Mouse (Mus musculus) thymus, adult 2 months (tissue): ENCODE measurements around the gene Tet1. TPM values are rescaled to one million over a fixed set of nuclear protein-coding genes. Genes with fewer than 3 reads are reported as not detected.

ENCODE experiments used
- DNase-seq: peaks from one replicate; pipeline ENCODE4 v3.0.0; 2021
- H3K27ac ChIP-seq: fragments of 200-500 bp; 2 replicates; pipeline ENCODE4 v1.5.1; 2012; ENCODE audit warnings: low read length, control low read depth; ENCODE audit not compliant: control insufficient read depth, insufficient read depth
- H3K27me3 ChIP-seq: fragments of 200-500 bp; 2 replicates; pipeline ENCODE4 v1.6.1; 2012; ENCODE audit warnings: mild to moderate bottlenecking, low read length, moderate library complexity, mixed read lengths; ENCODE audit not compliant: control insufficient read depth, insufficient read depth
- H3K36me3 ChIP-seq: fragments of 200-500 bp; 2 replicates; pipeline ENCODE4 v1.6.1; 2012; ENCODE audit warnings: mild to moderate bottlenecking, low read length, moderate library complexity; ENCODE audit not compliant: control insufficient read depth, insufficient read depth
- H3K4me1 ChIP-seq: fragments of 200-500 bp; replicated peaks from 2 replicates; pipeline ENCODE4 v1.6.1; 2012; ENCODE audit warnings: low read length; ENCODE audit not compliant: control insufficient read depth, insufficient read depth
- H3K4me3 ChIP-seq: fragments of 200-500 bp; 2 replicates; pipeline ENCODE4 v1.5.1; 2012; ENCODE audit warnings: mild to moderate bottlenecking, low read length, control low read depth, moderate library complexity; ENCODE audit not compliant: control insufficient read depth, insufficient read depth
- CTCF ChIP-seq: fragments of 200-500 bp; IDR thresholded peaks from 2 replicates; pipeline ENCODE4 v1.5.1; 2012; ENCODE audit warnings: mild to moderate bottlenecking, control low read depth, low read length, moderate library complexity, borderline replicate concordance; ENCODE audit not compliant: control insufficient read depth, poor library complexity, insufficient read depth; ENCODE audit errors: extremely low read depth
- POLR2A ChIP-seq: fragments of 200-500 bp; IDR thresholded peaks from 2 replicates; pipeline ENCODE4 v1.6.1; 2012; ENCODE audit warnings: mild to moderate bottlenecking, low read length, control low read depth, moderate library complexity; ENCODE audit not compliant: control insufficient read depth, poor library complexity, insufficient read depth; ENCODE audit errors: extremely low read depth
- WGBS: fragments of 180-500 bp; shearing (Covaris S2); methylation state at CpG from one replicate; pipeline ENCODE4 v1.1.7; 2018; 5-methylcytosine and 5-hydroxymethylcytosine counted together
- polyA plus RNA-seq: library from polyadenylated mRNA; depleted of rRNA; stranded (reverse); fragments of >200 nt; gene quantifications from 2 replicates; pipeline ENCODE4 v1.2.3, GENCODE M21; 2012

The Tet1 gene
- polyA plus RNA-seq, 1 experiment: 5.7 TPM

GRCm38 (mm10) chr10:62885460-62885859 lies 23.3 kb downstream of the Tet1 start:
- H3K4me1 ChIP-seq: peaks cover 19% of the 10 kb centered on the region
- no peaks in the 10 kb centered on the region for H3K36me3 ChIP-seq
- no peak for TF ChIP-seq POLR2A
- no peak for TF ChIP-seq CTCF
- no peak overlapping the region for H3K4me3 ChIP-seq
- DNase-seq: no peak
- WGBS: 59% methylated on average over 10 of the region's 10 CpGs
- H3K27me3 ChIP-seq: peaks cover 6% of the 10 kb centered on the region; the same call in 1 of the 2 replicates
- H3K27ac ChIP-seq: no peak overlapping the region

DNA sequence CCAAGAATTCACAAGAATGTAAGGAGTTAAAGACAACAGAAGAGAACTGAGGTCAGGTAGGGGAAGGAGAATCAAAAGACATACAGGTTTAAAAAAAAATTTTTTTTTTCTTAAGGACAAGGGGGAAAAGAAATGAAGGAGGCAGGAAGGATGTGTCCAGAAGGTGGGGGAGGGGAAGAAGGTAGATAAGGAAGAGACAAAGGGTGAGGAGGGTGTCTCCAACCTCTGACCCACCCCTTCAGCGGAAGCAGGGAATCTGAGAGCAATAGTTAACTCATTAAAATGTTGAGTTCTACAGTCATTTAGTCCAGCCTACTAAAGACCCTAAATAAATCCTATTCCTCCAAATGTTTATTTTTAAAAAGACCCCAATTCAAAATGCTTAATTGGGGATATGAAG lies 24.3 kb downstream of the Tet1 start:
- no peak overlapping the region for H3K4me3 ChIP-seq
- 100% methylated on average over 1 of the region's 1 CpGs for WGBS
- H3K27ac ChIP-seq: no peak overlapping the region
- H3K27me3 ChIP-seq: peaks cover 6% of the 10 kb centered on the region; the same call in 1 of the 2 replicates
- DNase-seq: no peak
- no peaks in the 10 kb centered on the region for H3K36me3 ChIP-seq
- H3K4me1 ChIP-seq: peaks cover 19% of the 10 kb centered on the region
- TF ChIP-seq POLR2A (no peak), CTCF (no peak)

GRCm38 (mm10) chr10:62883933-62884372 lies 24.8 kb downstream of the Tet1 start:
- Histone ChIP-seq H3K36me3 (no peaks in the 10 kb centered on the region), H3K27me3 (peaks cover 6% of the 10 kb centered on the region; the same call in 1 of the 2 replicates), H3K4me3 (no peak overlapping the region), H3K4me1 (peaks cover 19% of the 10 kb centered on the region), H3K27ac (no peak overlapping the region)
- no peak for DNase-seq
- no peak for TF ChIP-seq CTCF
- no peak for TF ChIP-seq POLR2A
- 33% methylated on average over 9 of the region's 9 CpGs for WGBS

- peaks cover 8% of the 10 kb centered on the region for H3K4me1 ChIP-seq
- no peak overlapping the region for H3K27ac ChIP-seq
- H3K36me3 ChIP-seq: no peaks in the 10 kb centered on the region
- WGBS: 40% methylated on average over 5 of the region's 5 CpGs
- DNase-seq: peak; percentile 31
- TF ChIP-seq POLR2A: no peak
- no peak for TF ChIP-seq CTCF
- no peak overlapping the region for H3K4me3 ChIP-seq
- H3K27me3 ChIP-seq: no peaks in the 10 kb centered on the region; the same call in 1 of the 2 replicates
Observed at GRCm38 (mm10) chr10:62881211-62881610, 27.6 kb downstream of the Tet1 start.

- DNase-seq: no peak
- no peaks in the 10 kb centered on the region for H3K27me3 ChIP-seq
- H3K27ac ChIP-seq: no peak overlapping the region
- H3K4me3 ChIP-seq: no peak overlapping the region
- WGBS: 88% methylated on average over 13 of the region's 13 CpGs
- H3K36me3 ChIP-seq: no peaks in the 10 kb centered on the region
- H3K4me1 ChIP-seq: no peaks in the 10 kb centered on the region
- no peak for TF ChIP-seq CTCF
- no peak for TF ChIP-seq POLR2A
Observed at GRCm38 (mm10) chr10:62878056-62878455, 30.7 kb downstream of the Tet1 start.

DNA sequence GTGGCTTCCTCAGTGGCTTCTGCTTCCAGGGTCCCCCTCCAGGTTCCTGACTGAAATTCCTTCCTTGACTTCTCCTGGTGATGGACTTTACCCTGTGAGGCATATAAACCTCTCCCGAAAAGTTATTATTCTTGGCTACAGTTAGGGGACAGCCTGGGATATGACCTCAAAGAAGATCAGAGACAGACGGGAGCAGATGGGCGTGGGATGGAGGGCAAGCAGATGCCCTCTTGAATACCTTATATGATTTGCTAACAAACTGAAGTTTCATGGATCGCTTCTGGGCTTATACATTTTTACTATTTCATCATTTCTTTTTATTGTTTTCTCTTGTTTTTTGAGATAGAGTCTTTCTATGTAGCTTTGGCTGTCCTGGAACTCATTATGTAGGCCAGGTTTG lies 33.2 kb downstream of the Tet1 start:
- 98% methylated on average over 4 of the region's 4 CpGs for WGBS
- TF ChIP-seq CTCF: no peak
- Histone ChIP-seq H3K4me3 (no peak overlapping the region), H3K27me3 (no peaks in the 10 kb centered on the region), H3K4me1 (no peaks in the 10 kb centered on the region), H3K27ac (no peak overlapping the region), H3K36me3 (no peaks in the 10 kb centered on the region)
- no peak for DNase-seq

- 87% methylated on average over 4 of the region's 4 CpGs for WGBS
- Histone ChIP-seq H3K27ac (no peak overlapping the region), H3K4me3 (no peak overlapping the region), H3K4me1 (no peaks in the 10 kb centered on the region), H3K36me3 (no peaks in the 10 kb centered on the region), H3K27me3 (no peaks in the 10 kb centered on the region)
- TF ChIP-seq CTCF: no peak
- TF ChIP-seq POLR2A: no peak
- DNase-seq: no peak
Observed at GRCm38 (mm10) chr10:62874828-62875227, 34.0 kb downstream of the Tet1 start.
